Mouse (Mus musculus) myocyte (in vitro differentiated cells): ENCODE data around the gene Gm9747.

Experiments
- CEBPB ChIP-seq: IDR thresholded peaks from 2 replicates; pipeline ENCODE4 v1.6.1; 2011; ENCODE audit warnings: mild to moderate bottlenecking, moderate library complexity; ENCODE audit not compliant: poor library complexity, insufficient read depth, severe bottlenecking
- E2F4 ChIP-seq: IDR thresholded peaks from one replicate; pipeline ENCODE4 v1.6.1; 2011; ENCODE audit warnings: mild to moderate bottlenecking, control low read depth, moderate library complexity; ENCODE audit not compliant: insufficient read depth
- MAX ChIP-seq: IDR thresholded peaks from one replicate; pipeline ENCODE4 v1.6.1; 2011; ENCODE audit warnings: low read depth, mild to moderate bottlenecking, control low read depth
- MYOD1 ChIP-seq, 3 experiments: IDR thresholded peaks; one replicate each; pipeline ENCODE4 v1.6.1; 2011; ENCODE audit warnings: control low read depth in 2 of 3, low read depth in 2 of 3, mild to moderate bottlenecking in 2 of 3, moderate library complexity in 1 of 3; ENCODE audit not compliant: insufficient read length in 2 of 3, control insufficient read depth in 1 of 3
- MYOG ChIP-seq, 3 experiments: IDR thresholded peaks; one replicate each; pipeline ENCODE4 v1.6.1; 2011; ENCODE audit warnings: control low read depth in 2 of 3, low read depth in 2 of 3, mild to moderate bottlenecking in 2 of 3; ENCODE audit not compliant: insufficient read length in 2 of 3, control insufficient read depth in 1 of 3, insufficient read depth in 1 of 3
- POLR2A ChIP-seq: IDR thresholded peaks from one replicate; pipeline ENCODE4 v1.6.1; 2011; ENCODE audit warnings: low read depth, mild to moderate bottlenecking, control low read depth, moderate library complexity; ENCODE audit not compliant: insufficient read length
- POLR2AphosphoS2 ChIP-seq: IDR thresholded peaks from one replicate; pipeline ENCODE4 v1.6.1; 2011; ENCODE audit warnings: low read depth, control low read depth; ENCODE audit not compliant: insufficient read length
- REST ChIP-seq: IDR thresholded peaks from one replicate; pipeline ENCODE4 v1.6.1; 2011; ENCODE audit warnings: mild to moderate bottlenecking, control low read depth, moderate library complexity; ENCODE audit not compliant: insufficient read depth, insufficient read length
- SRF ChIP-seq: IDR thresholded peaks from one replicate; pipeline ENCODE4 v1.6.1; 2011; ENCODE audit warnings: low read depth; ENCODE audit not compliant: control insufficient read depth, insufficient read length
- TCF12 ChIP-seq: IDR thresholded peaks from one replicate; pipeline ENCODE4 v1.6.1; 2011; ENCODE audit warnings: mild to moderate bottlenecking, control low read depth; ENCODE audit not compliant: poor library complexity, insufficient read depth, severe bottlenecking
- TCF3 ChIP-seq: IDR thresholded peaks from one replicate; pipeline ENCODE4 v1.6.1; 2011; ENCODE audit warnings: low read depth, control low read depth; ENCODE audit not compliant: insufficient read length
- USF1 ChIP-seq: IDR thresholded peaks from one replicate; pipeline ENCODE4 v1.6.1; 2011; ENCODE audit warnings: low read depth, mild to moderate bottlenecking, control low read depth, moderate library complexity

GRCm38 (mm10) chr1:82282992-82283611 lies 50.2 kb downstream of the Gm9747 start:
- no peak for TF ChIP-seq MYOG (IDR thresholded peaks at IDR 0.05; ENCODE audit: control insufficient read depth in 1 of 3, insufficient read depth in 1 of 3, insufficient read length in 2 of 3, low read depth in 2 of 3)
- peak; percentile 64 for TF ChIP-seq USF1
- peak; percentile 76 for TF ChIP-seq POLR2A
- TF ChIP-seq TCF12: no peak
- no peak for TF ChIP-seq MAX
- no peak for TF ChIP-seq CEBPB
- TF ChIP-seq TCF3: peak; percentile 27
- TF ChIP-seq REST: no peak
- TF ChIP-seq POLR2AphosphoS2: no peak
- TF ChIP-seq E2F4: peak; percentile 20
- TF ChIP-seq MYOD1 (IDR thresholded peaks at IDR 0.05; ENCODE audit: control insufficient read depth in 1 of 3, insufficient read length in 2 of 3, low read depth in 2 of 3): no peak
- no peak for TF ChIP-seq SRF
